Mouse (Mus musculus) layer of hippocampus, postnatal 25 days (tissue): ENCODE results near the gene Gps2. TPM values are rescaled to one million over a fixed set of nuclear protein-coding genes. Genes with fewer than 3 reads are reported as not detected.
"Not testable (repeated sequence)": the region's sequence is repeated elsewhere in the genome, so short reads cannot be mapped to it uniquely, and the experiment has no call there.

ENCODE experiments used
- DNase-seq, 2 experiments: peaks; one replicate each; pipeline ENCODE4 v3.0.0; 2022; ENCODE audit warnings: mixed read lengths in 2 of 2, low spot score in 1 of 2; ENCODE audit errors: extremely low spot score in 1 of 2
- total RNA-seq, 2 experiments: library from RNA; stranded (reverse); gene quantifications; 2 replicates each; pipeline ENCODE4 v1.2.3; 2021

Gps2 gene
- total RNA-seq, 2 experiments from 2014 or later, result 26.8 to 32.6 TPM

GRCm38 (mm10) chr11:69915667-69916627 is 2.3 kb downstream of the Gps2 start:
- no peak for DNase-seq

- not testable (repeated sequence) for DNase-seq
Observed at GRCm38 (mm10) chr11:69916652-69917378, 3.1 kb downstream of the Gps2 start.

- DNase-seq, result no peak
Observed at GRCm38 (mm10) chr11:69917379-69917948, 3.8 kb downstream of the Gps2 start.

- no peak for DNase-seq
Observed at GRCm38 (mm10) chr11:69918118-69918517, 4.4 kb downstream of the Gps2 start.

GRCm38 (mm10) chr11:69919053-69919452 is 5.4 kb downstream of the Gps2 start:
- no peak for DNase-seq

GRCm38 (mm10) chr11:69919661-69920265 is 6.1 kb downstream of the Gps2 start:
- peak in 1 of 2 experiments; percentile 22 for DNase-seq

GRCm38 (mm10) chr11:69920266-69921031 is 6.8 kb downstream of the Gps2 start:
- DNase-seq, result peak in 1 of 2 experiments; percentile 29

- peak; percentile 99 to 100 for DNase-seq
Observed at GRCm38 (mm10) chr11:69921114-69922011, 7.7 kb downstream of the Gps2 start, which contains the start of gene Eif5a. Gene Eif5a, minus strand, starts transcription at chr11:69921958.

- no peak for DNase-seq
Observed at GRCm38 (mm10) chr11:69922012-69922756, 8.5 kb downstream of the Gps2 start.

GRCm38 (mm10) chr11:69922796-69923195 is 9.1 kb downstream of the Gps2 start:
- DNase-seq, result no peak

- no peak for DNase-seq
Observed at GRCm38 (mm10) chr11:69927501-69927900, 13.8 kb downstream of the Gps2 start.

- no peak for DNase-seq
Observed at GRCm38 (mm10) chr11:69929712-69930111, 16.0 kb downstream of the Gps2 start.

- DNase-seq, result not testable (repeated sequence)
Observed at GRCm38 (mm10) chr11:69930176-69930575, 16.5 kb downstream of the Gps2 start.

GRCm38 (mm10) chr11:69930967-69931537 is 17.4 kb downstream of the Gps2 start:
- DNase-seq, result no peak

- no peak for DNase-seq
Observed at GRCm38 (mm10) chr11:69931769-69932168, 18.1 kb downstream of the Gps2 start.

- DNase-seq, result no peak
Observed at GRCm38 (mm10) chr11:69932254-69932653, 18.6 kb downstream of the Gps2 start.

GRCm38 (mm10) chr11:69933066-69933465 is 19.4 kb downstream of the Gps2 start:
- DNase-seq, result no peak

GRCm38 (mm10) chr11:69934169-69934568 is 20.5 kb downstream of the Gps2 start:
- DNase-seq, result peak; percentile 96 to 100
